Mouse (Mus musculus) kidney, adult 18-20 months (tissue): ENCODE data around the gene Ect2.

Experiments
- DNase-seq: peaks from one replicate; pipeline ENCODE4 v3.0.0; 2021

Ect2 gene

DNA sequence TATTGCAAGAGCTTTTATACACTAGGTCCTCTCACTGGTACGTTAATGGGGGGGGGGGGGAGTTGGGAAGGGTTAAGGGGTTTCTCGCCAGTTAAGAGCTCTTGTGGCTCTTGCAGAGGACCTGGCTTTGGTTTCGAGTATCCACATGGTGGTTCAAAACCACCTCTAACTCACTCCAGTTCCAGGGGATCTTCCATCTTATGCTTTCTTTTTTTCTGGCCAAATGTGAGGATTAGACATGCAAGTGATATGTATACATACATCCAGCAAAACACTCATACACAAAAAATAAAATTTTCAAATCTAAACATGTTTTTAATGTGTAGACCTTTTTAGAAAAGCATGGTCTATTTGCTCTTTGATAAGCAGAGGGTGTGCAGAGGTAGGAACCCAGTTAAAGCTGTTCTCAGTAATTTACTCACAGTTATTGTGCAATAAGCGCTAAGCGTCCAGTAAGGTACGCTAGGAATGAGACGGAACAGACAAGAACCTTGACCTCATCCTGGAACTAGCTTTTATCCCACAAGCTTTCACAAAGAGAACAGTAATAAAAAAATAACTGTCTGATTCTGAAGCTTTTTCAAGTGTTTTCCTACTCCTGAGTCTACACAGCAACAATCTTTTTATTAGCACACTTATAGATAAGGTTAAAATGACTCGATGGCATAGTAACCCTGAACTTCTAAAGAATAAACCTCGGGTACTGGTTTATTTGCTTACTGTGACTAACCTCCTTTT lies 2.3 kb upstream of the Ect2 start:
- no peak for DNase-seq

DNA sequence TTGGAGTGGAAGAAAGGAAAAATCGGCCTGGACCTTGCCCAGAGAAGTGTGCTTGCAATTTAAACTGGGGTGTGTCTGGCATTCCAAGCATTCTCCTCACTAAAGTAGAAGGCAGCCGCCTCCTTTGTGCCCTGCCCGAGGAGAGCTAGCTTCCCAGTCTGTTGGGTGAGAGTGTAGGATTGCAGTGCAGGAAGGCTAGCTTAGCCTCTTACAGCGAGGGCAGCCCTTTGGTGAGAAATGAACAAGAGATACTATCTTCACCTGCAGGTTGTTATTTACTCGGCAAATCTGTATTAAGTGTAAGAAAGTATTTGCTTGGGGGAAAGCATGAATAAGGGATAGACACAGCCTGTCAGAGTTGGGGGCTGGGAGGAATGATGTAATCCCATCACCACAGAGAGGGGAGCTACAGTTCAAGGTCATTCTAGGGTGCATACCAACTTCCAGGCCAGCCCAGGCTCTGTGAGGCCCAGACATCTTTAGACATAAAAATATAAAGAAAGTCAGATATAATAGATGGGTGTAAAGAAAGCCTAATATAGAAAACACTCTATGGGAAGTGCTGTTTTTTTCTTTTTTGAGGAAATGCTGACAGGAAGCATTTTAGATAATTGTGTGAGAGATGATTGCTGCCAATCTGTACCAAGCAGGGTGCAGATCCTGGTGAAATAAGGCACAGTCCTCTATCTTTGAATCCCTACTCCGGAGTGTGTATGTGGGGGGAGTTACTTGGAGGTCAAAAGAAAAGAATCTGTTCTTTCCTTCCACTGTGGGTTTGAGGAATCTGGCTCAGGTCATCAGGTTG lies 1.6 kb upstream of the Ect2 start:
- DNase-seq = peak; percentile 67

DNA sequence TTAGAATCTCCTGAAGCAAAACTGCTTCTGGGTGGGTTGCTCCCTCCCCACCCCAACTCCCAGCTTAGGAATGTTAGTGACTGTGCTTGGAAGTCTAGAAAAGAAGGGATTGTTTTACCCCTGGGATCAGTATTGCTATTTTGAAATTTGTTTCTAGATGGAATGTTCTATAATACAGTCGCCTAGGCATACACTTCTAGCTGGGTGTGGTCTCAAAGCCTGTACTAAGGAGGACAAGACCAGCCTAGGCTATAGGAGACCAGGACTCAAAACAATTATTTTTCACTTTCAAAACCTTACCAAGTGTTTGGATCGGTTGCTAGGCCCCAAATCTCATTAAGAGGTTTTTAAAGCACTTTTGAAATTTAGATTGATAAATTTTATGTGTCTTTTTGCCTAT lies 602 bp upstream of the Ect2 start:
- DNase-seq = no peak

DNA sequence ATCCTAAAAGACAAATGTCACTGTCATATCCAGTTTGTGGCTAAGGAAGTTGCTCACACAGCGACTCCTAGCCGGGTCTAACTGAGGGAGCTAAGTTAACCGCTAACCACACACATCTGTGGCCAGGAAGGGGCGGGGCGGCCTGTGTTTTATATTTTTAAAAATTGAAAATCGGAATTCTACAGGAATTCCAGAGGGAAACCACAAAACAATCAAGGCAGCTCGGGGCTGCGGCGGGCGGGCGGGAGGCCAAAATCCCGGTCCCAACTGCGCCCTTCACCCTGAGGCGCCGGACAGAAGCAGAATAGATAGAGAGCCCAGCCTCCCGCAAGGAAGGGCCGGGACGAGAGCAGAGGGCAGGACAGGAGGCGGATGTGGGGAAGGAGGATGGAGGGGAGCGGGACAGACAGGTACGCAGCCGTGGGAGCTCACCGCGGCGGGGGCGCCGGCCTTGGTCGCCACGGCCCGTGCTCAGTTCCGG lies 447 bp downstream of the Ect2 start:
- DNase-seq = peak; percentile 43

DNA sequence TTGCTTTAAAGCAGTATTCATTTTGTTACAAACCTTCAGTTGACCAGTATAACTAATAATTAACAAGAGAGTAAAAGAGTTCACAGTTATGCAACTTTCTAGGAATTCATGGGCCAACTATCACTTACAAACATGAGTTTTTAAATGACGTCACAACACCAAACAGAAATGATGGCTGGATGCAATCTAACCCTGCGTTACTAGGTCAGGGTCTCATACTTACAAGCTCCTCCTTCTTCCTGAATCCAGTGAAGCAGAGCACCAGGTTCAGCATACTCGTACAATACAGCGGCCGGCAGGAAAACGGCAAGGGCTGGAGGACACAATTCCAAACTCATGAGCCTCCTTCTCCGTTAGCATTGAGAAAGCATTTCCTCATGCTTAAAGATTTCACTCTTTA lies 7.9 kb downstream of the Ect2 start:
- DNase-seq = peak; percentile 36

DNA sequence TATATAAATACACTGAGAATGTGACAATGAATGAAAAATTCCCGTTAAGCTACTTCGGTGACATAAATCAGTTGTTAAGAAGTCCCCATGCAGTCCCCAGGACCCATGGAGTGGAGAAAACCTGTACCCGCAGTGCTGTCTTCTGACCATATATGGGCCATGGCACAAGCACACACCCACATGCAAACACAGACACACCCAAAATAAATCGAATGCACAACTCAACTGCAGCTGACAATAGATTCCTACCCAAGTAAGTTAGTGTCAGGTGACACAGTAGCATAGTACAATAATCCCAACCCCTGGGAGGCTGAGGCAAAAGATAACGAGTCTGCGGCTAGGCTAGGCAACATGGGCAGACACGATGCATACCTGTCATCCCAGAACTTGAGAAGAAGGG lies 10.1 kb downstream of the Ect2 start:
- DNase-seq = no peak

DNA sequence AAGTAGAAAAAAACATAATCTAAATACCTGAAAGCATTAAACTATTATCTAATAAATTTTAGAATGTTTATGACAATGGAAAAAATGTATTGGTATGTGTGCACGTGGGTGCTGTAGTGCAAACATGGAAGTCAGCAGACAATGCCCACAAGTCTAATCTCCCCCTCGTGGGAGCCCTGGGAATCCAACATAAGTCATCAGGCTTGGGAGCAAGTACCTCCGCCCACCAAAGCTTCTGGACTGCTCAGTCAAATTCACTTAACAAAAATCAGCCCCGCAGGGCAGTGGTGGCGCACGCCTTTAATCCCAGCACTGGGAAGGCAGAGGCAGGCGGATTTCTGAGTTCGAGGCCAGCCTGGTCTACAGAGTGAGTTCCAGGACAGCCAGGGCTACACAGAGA lies 13.6 kb downstream of the Ect2 start:
- DNase-seq = no peak

DNA sequence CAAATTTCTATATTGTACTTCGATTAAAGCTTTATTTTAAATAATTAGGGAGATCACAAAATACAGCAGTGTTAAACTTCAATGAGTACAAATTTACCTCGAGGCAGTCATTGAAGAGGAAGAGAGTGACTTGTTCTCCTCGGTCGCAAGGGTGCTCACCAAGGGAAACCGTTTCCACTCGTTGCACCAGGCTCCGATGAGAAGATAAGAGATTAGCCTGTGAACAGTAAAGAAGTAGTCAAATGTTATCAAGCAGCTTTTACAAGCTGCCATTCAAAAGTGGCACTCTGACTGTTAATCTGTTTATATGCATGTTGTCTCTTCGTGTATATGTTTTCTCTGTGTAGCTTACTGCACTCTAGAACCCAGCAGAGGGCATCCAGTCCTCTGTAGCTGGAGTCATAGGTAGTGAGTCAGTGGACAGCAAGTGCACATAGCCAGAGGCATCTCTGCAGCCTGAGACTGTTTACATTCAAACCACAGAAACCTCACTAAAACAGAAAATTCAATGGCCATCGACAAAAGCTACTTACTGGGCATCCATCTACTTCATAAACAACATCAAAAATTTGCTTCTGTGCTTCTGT lies 31.7 kb downstream of the Ect2 start:
- DNase-seq = no peak

DNA sequence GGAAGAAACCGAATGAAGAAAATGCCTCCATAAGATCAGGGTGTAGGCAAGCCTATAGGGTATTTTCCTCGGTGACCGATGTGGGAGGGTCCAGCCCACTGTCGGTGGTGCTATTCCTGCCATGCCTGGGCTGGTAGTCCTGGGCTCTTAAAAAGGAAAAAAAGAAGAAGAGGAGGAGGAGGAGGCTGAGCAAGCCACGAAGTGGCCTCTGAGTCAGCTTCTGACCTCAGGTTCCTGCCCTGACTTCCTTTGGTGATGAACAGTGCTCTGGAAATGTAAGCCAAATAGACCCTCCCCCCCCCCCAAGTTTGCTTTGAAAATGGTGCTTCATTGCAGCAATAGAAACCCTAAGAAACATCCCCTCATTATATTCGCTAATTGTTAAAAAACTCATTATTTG lies 32.7 kb downstream of the Ect2 start:
- DNase-seq = no peak

DNA sequence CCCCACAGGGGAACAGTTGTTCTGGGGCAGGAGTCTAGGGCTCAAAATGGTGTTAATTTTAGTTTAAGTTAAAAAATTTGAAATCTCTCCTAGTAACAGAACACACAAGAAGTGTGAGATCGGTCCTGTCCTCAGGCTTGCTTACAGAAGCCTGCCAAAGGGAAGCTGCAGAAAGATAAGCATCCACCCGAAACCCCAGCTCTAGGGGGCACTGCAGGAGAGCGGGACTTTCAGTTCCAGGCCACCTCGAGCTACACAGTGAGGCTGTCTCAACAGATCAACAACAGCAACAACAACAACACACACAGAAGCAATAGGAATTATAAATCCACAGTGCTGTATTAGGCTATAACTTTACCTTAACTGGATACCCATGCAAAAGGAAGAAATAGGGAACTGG lies 35.5 kb downstream of the Ect2 start:
- DNase-seq = peak; percentile 43

DNA sequence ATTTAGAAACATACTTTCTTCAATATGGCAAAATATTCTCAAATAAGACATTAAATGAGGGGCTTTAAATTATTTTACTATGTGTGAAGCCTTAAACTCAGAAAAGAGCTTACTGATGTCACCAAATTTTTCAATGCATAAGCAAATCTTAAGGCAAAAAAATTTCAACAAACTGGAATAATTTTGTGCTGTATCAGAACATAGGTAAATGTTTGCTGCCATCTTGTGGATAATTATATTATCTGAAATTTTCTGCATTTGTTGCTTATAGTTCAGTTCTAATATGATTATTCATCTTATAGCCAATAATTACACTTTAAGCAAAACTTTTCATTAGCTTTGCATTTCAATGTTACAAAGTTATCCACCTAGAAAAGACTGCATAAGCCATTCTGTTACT lies 42.8 kb downstream of the Ect2 start:
- no peak for DNase-seq

DNA sequence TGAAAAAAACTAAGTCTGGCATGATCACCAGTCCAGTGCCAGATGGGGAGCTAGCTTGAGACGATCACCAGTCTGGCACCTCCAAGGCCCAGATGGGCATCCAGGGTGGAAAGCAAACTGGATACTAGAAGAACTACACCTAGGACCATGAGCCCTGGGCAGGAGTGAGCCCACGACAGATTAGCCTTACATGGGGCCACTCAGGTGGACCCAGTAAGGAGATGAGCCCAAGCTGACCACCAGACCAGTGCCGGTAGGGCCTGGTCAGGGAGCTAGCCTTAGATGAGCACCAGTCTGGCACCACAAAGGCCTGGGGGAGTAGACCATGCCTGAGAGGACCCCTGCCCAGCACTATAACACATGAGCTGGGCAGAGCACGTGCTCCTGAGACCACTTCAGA lies 44.6 kb downstream of the Ect2 start:
- no peak for DNase-seq

DNA sequence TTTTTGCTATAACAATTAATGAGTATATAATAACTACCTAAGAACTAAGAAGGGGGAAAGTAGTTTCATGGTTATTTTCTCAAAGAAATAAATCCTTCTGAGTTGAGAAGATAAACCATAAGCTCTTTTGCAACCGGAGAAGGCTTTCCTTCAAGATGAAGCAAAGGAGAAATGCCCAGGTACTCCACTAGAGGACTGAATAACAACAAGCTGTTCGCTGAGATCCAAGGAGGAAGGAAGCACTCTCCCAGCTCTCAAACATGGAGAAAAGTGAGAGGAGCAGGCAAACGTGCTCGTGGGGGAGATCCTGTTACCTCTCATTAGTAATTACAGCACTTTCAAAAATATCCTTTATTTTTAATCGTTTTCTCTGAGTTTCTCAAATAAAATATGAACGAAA lies 46.5 kb downstream of the Ect2 start:
- no peak for DNase-seq

DNA sequence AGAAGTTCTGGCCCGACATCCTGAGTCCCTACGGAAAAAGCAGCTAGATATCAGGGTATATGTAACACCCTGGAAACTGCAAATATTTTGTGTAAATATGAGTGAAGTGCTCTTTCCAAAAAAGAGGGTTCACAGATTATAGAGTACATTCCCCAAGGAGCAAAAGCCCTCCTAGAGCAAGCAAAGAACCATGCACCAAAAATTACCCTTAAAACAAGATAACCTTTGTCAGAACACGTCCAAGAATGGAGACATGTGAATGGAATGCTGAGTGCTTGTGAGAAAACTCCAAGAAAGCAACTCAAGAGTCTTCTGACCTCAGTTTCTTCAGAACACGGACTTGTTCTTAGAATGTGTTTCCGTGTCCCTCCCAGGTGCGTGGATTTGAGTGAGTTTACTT lies 50.7 kb downstream of the Ect2 start:
- DNase-seq = no peak

DNA sequence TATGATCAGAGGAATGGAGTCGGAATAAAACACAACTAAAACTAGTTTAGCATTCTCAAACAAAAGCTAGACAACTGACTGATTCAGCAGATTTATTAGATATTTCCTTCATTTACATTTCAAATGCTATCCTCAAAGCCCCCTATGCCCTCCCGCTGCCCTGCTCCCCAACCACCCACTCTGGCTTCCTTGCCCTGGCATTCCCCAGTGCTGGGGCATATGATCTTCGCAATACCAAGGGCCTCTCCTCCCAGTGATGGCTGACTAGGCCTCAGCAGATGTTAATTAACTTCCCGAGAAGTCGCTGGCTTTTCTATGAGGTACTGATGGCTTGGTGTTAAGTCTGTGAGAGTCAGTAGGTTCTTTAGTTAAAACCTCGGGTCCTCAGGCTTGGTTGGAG lies 55.0 kb downstream of the Ect2 start:
- no peak for DNase-seq

DNA sequence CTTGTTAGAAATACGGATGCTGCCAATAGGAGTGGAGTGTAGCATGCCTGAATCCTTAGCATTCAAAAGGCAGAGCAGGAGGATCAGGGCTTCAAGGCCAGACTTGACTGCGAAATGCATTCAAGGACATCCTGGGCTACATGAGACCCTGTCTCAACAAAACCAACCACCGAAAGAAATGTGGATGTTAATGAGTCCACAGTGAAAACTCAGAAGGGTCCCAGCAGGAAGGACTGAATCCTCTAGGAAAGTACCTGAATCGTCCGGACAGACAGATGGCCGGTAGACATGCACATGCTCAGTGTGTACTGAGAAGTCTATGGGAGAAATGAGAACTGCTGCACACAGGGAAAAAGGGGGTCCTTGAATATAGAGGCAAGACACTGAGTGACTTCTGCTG lies 67.5 kb downstream of the Ect2 start:
- DNase-seq = no peak

DNA sequence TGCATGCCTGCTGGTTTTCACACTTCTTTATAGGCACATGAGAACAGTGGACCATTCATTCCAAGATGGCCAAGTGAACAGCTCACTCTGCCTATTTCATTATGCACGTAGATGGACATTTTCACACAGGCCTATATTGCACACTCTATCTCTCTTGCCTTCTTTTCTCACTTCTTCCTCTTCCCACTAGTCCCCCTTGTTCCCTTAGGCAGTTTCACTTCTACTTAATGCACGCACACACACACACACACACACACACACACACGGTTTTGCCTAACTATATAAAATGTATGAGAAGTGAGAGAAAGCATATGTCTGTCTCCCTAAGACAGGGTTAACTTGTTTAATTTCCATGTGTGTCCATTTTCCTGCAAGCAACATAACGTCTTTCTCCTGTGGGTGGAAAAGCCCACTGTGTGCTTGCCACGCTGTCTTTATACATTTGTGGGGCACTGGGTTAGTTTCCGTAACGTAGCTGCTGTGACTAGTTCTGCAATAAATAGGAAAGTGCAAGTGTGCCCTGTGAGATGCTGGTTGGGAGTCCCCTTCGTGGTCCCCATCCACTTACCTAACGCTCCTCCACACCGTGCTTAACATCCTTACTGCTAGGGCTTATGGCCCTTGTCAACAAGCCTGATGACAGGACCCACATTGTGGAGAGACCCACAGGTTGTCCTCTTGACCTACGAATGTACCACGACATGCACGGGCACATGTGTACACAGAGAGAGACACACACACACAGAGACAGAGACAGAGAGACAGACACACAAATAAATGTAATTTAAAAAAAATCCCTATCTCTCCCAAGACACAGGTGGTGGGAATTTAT lies 72.2 kb downstream of the Ect2 start:
- no peak for DNase-seq

DNA sequence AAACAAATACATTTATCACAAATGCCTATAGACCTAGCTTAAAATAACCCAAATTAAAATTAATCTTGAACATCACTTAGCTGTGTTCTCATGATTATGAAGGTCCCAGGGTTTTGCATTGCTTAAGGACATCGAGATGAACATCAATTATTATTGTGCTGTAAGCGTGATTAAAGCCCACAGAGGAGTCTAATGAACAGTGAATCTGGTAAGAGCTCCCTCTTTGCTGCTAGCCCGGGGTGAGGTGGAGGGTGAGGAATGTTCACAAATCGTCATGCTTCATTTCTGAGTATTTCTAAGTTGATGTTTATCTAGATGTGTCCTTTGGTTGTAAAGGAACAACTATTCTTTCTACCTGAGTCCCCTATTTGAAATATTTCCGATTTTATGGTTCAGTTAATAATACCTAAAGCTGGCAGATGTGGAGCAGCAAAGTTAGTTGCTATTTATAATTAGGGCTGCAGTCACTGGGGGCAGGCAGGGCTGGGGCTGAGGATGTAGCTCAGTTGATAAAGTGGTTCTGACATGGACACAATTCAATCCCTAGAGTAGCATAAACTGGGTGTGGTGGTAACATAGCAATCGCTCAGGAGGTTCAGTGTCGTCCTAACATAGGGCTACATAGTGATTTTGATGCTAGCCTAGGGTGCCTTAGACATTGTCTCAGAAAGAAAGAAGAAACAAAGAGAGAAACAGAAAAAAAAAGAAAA lies 73.5 kb downstream of the Ect2 start:
- DNase-seq = no peak

DNA sequence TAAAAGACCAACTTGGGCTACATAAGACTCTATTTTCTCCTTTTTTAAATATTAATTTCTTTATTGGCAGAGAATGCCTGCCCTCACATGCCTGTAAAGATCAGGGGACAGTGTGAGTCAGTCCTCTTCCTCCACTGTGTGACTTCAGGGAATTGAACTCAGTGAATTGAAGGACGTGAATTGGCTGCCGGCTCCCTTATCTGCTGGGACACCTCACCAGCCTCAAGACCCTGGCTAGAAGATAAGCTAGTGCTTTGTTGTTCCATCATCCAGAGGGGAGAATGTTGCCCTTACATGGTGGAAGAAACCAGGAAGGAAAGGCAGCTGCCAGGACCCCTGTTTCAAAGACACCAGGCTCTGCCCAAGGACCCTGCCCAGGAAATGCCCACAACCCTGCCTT lies 79.8 kb downstream of the Ect2 start:
- no peak for DNase-seq

DNA sequence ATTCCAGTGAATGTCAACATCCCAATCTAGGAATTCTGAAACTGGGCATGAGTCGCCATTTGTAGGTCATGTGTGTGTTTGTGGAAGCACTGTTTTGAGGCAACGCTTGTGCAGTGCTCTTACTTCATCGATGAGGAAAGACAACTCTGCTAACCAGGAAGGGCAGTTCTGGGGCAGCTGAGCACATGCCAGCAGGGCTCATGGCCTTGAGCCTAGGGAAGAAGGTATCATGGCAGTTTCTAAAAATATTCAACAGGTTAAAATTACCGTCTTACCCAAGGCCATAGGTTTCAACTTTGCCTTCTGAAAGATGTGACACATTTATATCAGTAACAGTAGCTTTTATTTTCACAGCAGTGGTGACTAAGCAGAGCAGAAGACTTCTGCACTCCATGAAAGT lies 82.0 kb downstream of the Ect2 start:
- no peak for DNase-seq

DNA sequence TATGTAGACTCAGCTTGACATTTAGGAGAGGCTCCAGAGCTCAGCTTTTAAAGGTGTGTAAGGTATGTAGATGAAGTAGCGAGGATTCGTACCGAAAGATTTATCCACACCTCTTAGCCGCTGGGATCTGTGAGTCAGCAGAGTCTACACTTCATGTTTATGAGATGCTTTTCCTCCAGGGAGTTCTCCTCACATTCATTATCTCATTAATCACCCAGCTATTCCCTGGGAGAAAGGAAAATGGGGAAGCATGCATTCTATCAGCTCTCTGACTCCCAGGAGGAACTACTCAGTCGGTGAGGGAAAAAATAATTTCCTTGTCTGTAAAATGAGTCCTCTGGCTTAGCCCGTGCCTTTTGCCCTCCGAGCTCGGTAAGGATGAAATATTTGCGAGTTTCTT lies 83.3 kb downstream of the Ect2 start:
- DNase-seq = no peak

DNA sequence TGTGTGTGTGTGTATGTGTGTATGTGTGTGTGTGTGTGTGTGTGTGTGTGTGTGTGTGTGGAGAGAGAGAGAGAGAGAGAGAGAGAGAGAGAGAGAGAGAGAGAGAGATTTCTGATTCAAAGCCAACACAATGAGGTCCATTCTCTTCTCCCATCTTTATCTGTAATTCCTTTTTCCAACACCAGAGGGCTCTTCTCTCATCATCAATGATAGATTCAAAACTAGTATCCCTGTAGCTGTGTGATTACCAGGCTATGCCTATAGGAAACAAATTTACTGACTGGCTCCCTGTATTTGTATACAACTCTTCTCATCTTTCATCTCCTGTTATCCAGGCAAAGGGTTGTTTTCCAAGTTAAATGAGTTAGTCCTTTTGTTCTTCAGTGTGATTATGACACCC lies 86.5 kb downstream of the Ect2 start:
- no peak for DNase-seq

DNA sequence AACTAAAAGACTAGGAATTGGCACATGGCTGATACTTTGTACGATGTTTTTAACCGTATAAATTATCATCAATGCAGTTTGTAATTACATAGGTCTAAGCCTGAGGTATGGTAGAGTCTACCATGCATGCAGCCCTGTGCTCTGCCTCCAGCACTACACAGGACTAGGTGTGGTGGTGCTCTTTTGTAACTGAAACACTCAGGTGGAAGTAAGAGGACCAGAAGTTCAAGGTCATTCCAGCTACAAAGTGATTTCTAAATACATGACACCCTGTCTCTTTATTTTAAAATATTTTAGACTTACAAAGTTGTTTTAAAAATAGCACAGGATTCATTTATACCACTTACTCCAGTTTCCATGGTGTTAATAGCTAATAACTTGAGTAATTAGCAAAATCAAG lies 88.8 kb downstream of the Ect2 start:
- no peak for DNase-seq
